Mouse (Mus musculus) cerebellum, postnatal 14 days (tissue): ENCODE results near the gene Hoxa4.

ENCODE experiments used
- DNase-seq, 2 experiments: peaks; one replicate each; pipeline ENCODE4 v3.0.0; 2021; ENCODE audit warnings: mixed read lengths in 2 of 2

The Hoxa4 gene

DNA sequence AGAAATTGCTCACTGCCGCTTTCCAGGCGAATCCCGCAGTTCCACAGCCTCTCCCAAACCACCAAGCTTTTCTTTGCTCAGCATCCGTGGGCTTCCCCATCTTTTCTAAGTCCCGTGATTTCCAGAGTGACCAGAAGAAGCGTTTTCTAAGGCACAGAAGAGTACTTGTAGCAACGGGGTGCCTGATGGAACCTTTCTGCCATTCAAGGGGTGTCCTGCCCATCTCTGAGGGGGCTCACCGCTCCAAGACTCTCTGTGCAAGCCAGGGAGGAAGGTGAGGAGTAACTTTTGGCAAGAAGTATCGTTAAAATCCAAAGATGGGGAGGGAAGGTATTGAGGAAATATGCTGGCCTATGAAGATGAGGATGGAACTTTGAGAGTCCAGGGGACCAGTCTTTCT, 13.7 kb downstream of the Hoxa4 start:
- no peak for DNase-seq

DNA sequence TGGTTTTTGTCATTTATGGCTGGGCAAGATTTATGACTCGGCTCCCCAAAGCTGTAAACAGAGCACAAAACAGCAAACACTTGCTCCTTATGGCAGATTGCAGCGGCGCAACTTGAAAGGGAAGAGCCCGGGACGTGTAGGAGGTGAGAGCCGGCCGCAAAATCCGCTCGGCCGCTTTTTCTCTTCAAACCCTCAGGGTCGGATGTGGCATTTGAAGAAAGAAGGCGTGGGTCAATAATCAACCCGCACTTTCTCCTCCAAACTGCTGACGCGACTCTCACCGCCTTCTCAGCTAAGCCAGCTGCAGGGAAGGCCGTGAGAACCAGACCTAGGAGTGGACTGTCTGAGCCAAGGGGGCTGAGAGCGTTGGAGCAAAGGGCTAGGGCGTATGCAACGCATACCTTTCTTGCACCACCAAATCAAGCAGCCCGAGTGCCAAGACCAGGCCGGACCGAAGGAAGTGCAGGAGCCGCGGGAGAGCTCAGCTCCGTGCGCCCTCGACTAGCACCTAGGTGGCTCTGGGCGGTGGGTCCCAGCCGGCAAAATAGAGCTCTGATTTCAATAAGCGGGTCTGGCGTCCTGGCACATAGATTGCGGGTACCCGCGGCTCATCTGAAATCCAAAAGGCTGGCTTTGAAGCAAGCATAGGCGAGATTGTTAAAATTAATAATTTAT, 14.4 kb downstream of the Hoxa4 start, which contains the start of gene 5730596B20Rik:
Gene 5730596B20Rik, plus strand, starts transcription at position 438 of the 675 bp plus-strand sequence.
- no peak for DNase-seq

DNA sequence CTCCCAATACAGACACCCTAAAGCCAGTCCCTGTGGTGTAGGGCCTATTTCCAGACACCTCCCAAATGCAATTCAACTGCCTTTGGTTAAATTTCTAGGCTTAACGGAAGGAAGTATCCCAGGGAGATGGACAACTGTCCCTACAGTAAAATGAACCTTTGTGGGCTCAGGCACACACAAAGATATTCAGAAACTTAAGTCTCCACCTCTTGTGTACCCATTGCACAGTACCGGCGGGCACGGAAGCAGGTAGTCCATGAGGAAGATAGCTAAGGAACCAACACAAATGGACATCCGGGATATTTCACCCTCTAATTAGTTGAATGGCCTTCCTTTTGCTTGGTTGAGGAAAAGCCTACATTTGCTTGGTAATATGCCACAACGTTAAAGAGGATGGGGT, 15.2 kb downstream of the Hoxa4 start:
- no peak for DNase-seq

DNA sequence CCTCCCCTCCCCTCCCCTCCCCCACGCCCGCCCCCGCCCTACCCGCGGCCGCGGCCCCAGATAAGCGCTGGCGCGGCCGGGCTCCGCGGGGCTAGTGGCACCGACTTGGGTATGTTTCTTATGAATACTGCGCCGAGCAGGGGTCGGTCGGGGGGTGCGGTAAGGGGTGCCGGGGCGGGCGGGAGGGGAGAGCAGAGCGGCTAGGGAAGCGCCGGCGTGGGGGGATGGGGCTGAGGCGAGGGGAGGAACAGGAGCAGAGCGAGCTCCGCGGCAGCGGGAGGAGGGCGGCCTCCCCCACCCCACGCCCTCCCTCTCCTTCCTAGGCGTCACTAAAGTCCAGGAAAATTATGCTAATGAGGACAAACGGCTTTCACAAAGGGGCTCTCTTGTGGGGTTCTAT, 15.7 kb downstream of the Hoxa4 start:
- no peak for DNase-seq

DNA sequence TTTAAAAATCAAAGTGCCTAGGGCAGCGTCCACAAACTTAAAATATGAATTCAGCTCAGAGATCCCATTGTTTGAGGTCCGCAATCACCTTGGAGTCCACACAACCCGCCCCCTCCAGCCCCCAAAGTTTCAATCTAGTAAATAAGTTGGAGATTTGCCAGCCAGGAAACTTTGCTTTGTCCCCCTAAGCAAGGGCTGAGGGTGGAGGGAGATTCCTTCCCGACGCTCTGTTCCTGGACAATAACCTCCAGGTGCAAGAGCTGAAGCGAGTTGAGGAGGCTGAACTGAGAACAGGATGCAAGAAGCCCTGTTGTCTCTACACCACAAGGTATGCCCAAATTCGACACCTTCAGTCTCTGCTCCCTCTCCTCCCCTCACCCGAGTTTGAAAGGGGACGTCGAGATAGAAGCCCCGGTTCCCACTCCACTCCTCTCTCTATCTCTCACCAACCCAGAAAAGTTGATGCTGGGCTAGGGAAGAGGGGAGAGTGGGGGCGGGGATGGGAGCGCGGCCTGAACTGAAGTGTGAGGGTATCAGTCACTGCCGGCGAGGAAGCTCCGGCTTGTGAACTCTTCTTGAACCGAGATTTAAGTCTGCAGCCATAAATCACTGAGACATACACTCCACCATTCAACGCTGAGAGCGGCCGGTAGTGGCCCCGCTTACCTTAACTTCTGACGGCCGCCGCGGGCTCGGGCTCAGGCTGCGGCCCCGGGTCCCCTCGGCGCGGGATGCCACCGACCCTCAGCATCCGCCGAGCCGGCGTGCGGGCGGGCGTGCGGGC, 16.4 kb downstream of the Hoxa4 start:
- DNase-seq: no peak

DNA sequence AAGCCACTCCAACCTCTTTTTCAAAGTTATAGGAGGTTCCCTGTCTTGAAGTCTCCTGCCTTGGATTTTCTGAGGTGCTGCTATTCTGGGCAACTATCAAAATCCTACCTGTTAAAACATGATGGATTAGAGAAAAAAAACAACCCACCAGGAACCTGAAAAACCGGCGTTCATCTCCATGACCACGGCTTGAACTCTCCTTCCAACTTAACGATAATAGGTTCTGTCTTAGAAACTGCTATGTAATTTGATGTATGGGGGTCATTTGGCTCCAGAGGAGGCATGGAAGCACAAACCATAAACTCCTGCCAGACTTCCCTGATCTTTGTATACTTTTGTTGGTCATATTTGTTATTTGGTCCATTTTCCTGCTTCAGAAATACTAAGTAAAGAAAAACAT, 17.9 kb downstream of the Hoxa4 start:
- no peak for DNase-seq

DNA sequence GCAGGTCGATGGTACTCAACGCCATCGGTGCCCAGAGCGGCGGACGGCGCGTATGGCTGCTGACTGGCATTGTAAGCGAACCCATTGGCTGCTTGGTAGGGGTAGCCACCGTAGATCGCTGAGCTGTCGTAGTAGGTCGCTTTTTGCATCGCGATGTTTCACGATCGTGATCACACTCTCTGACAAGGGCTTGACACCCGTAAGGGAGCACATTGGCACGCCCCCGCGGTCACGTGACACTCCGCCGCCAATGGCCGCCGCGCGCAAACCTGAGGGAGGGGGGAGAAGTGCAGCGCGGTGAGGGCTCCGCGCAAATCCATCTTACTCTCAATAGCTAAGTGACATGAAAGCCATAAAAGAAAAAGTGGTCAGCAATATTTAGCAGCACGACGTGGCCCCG, 19.1 kb downstream of the Hoxa4 start:
- peak in 1 of 2 experiments; percentile 55 for DNase-seq

DNA sequence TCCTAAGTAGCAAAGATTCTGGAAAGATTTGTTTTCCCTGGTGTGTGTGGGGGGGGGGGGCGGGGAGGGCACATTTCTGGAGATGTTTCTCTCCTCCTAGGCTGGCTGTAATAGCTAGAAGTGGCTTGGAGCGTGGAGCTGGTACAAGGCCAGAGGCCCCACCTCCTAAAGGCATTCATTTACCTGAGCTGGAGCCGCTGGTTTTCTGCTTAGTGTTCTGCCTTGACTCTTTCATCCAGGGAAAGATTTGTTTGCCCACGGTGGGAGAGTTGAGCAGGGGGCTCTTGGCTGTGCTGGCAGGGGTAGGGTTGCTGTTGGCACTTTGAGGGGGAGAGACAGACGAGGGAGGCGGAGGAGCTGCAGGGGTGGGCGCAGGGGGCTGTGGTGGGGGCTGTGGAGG, 19.6 kb downstream of the Hoxa4 start:
- no peak for DNase-seq

DNA sequence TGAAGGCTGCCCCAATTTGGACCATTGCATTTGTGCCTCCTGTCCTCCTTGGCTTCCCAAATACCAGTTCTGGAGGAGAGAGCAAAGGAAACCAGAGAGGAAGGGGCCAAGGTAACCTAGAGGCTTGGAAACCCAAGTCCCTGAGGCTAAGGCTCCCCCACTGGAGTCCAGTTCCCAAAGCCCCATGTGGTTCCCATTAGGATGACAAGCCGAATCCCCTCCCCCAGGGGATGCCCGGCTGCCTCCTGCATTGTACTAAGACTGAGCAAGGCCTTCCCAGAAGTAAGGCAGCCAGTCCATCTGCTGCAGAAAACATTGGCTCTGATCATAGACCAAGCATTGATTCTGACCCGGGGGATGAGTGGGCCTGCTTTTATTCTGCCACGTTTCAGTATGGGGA, 20.2 kb downstream of the Hoxa4 start:
- DNase-seq: no peak

DNA sequence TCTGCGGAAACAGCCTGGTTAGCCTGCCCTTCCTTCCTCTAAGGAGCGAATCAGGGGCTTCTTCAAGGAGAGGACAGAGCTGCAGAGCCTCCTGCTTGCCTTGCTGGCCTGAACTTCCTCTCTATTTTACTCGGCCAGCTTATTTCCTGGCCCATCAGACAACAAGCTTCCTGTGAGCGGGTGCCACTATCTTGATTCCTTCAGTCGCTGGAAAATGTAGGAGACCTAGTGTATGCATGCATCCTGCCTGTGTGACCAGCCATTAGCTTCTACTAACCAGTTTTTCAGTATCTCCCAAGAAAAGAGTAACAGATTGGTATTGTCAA, 20.7 kb downstream of the Hoxa4 start:
- DNase-seq: no peak

DNA sequence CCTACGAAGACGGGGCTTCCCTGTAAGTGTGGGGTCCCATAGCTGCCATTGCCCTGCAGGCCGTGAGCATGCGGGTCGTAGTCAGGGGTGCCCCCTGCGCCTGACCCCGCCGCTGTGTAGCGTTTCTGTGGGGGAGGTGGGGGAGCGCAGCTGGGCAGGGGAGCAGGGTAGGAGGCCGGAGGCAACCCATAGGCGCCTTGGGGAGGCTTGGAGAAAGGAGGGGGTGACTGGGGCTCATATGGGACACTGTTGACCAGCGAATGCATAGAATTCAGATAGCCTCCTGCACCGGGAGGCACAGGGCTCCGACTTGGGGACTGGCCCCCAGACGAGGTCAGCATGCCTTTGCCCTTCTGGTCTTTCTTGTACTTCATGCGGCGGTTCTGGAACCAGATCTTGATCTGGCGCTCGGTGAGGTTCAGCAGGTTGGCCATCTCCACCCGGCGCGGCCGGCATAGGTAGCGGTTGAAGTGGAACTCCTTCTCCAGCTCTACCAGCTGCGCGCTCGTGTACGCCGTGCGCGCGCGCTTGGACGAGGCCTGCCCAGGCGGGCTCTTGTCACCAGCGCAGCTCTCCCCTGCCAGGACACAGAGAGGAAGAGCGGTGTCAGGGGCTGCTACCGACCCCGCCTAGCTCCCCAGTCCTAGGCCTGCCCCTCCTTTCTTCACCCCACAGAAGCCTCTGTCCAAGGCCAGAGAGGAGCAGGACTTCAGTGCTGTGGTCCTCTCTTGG, 21.2 kb downstream of the Hoxa4 start:
- no peak for DNase-seq

DNA sequence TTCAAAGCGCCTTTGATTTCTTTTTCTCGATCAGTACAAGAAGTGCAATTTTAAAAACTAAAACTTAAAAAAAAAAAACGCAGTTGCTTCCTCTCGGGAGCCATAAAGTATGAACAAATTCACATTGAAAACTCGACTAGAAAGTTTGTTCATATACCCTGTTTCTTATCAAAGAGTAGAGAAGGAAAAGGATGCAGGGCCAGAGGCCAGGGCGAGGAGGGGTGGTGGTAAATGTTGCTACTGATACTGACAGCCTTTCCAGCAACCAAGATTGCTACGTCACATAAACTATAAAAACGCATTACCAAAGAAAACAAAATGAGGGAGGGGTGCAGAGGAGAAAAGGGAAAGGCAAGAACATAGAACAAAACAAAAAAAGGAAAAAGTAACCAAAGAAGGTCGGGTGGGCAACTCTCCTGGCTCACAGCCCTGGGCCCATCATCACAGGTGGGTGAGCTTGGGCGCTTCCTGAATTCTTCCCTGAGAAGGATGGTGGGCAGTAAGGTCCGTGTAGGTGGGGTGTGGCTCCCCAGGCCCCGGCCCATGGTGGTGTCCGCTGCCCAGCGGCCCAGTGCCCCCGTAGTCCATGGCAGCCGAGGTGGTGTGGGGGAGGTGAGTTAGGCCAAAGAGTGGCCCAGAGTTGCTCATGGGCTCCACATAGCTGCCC, 21.9 kb downstream of the Hoxa4 start:
- DNase-seq: no peak

DNA sequence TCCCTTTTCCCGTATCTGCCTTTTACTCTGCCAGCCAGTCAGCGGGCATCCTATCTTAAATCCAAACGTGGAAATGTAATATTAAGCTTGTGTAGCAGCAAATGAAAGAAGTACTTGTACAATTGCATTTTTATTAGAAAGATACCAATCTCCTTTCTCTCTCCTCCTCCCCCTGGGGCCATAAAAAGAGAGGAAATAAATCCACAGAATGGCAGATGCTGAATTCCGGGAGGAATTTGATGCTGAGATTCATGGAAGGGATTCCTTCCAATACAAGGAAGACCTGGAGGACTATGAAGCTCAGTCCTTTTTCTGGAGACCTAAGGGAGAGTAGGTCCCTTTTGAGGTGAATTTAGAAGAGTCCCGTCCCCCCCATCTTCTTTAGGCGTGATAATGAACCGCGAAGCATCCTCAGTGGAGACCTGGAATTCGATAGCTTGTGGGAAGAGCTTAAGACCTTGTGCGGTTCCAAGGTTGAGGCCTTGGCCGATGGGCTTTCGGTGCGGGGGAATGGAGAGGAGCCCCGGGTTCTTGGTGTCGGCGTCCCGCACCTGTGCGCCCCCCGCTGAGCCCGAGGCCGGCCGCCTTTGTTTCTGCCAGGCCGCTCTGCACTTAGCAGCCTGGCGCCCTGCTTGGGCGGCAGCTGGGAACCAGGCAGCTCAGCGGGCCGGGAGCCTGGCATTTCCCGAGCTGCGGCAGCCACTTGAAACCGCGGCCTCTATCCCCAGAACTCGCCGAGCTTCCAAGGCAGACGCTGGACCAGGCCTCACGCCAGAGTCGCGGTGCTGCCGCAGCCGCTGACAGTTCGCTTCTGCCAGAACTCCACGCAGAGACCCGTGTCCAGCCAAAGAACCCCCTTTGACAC, 23.1 kb downstream of the Hoxa4 start:
- no peak for DNase-seq

DNA sequence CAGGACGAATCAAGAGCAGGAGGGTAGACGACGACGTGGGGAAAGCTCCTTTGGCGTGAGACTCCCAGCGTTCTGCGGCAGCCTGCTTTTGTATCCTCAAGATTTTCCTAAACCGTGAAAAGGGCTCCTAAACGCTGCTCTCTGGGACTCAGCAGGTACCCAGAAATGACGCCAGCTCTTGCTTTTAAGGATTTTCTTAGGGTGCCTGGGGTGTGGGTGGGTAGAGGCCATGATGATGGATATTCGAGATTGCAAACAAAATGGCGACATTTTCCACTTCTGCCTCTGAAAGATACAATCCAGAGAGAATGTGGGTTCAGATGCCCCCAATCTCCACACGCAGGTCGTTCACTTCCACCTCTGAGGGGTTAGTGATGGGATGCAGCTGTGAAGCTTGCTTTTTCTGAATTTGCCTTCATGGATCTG, 23.8 kb downstream of the Hoxa4 start:
- no peak for DNase-seq

DNA sequence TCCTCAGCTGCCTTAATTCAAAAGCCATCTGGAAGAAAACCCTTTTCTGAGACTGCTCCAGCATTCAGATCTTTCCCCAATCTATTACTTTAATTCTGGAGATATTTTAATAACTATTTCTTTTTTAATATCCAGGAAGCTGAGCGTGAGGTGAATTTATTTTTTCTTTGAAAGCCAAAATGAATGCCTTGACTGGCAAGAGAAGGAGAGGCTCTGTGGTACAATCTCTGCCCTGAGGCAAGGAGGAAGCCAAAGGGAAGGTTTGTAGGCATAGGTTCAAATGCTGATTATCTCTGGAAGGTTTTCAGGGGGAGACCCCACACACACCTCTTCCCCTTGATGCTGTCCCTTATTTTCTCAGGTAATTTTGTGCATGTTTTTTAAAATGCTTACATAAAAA, 24.4 kb downstream of the Hoxa4 start:
- DNase-seq: no peak

DNA sequence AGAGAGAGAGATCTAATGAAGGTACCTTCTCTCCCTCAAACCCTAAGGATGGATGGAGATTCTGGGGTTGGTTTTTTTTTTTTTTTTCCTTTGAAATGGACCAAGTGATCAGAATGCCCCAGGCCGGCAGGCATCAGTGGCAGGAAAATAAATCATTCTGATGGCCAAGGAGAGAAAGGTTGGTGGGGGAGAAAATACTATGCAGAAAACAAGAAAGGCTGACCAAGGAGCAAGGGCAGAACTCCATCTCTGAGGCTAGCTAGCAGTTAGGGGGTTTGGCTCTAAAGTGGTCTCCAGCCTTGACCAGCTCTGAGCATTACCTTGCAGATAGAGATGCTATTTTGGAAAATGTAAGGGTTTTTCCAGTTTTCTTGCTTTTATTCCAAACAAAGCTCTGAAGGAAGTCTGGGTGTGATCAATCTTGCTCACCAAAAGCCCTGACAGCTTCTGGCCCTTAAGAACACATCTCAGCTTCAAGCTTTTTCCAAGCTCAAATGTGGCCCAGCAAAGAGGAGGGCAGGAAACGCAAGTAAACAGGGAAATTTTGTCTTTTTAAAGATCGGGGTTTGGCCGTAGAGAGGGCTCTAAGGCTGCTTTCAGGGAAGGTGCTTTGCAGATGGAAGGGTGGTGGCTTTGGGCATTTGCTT, 25.0 kb downstream of the Hoxa4 start:
- no peak for DNase-seq

DNA sequence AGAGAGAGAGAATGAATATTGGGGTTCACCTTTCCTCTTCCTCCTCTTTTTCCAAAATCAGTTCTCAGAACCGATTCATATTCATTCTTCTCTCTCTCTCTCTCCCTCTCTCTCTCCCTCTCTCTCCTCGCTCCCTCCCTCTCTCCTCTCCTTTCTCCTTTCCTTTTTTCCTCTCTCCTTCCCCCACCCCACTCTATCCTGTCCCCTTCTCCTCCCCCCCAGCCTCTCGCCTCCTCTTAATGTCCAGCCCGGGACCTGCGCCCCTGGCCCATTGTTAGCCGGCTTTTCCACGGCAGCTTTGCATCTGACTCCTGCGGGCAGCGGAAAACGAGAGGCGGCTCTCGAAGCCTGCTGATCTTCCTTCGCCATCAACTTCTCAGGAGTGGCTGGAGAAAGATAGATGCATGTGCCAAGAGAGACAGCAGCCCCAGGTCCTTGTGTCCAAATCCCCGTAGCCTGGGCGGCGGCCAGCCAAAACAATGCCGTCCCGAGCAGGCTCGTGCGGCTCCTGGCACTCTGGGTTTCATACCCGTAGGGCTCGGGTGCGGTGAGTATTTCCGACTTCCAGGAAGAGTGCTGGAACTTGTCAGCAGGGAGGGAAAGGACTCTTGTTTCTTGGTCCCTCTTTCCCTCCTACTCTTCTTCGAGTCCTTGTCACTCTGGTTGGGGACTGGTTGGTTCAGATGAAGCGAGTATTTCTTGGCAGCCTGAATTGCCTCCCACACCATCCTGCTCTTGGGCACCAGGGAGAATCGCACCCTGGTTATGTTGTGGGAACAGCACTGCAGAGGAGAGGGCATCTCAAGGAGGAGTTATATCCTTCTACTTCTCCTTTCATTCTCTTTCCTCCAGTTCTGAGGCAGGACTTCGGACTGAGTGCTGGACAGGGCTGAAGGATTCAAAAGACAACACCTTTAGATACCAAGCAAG, 25.8 kb downstream of the Hoxa4 start:
- peak in 1 of 2 experiments; percentile 14 for DNase-seq

DNA sequence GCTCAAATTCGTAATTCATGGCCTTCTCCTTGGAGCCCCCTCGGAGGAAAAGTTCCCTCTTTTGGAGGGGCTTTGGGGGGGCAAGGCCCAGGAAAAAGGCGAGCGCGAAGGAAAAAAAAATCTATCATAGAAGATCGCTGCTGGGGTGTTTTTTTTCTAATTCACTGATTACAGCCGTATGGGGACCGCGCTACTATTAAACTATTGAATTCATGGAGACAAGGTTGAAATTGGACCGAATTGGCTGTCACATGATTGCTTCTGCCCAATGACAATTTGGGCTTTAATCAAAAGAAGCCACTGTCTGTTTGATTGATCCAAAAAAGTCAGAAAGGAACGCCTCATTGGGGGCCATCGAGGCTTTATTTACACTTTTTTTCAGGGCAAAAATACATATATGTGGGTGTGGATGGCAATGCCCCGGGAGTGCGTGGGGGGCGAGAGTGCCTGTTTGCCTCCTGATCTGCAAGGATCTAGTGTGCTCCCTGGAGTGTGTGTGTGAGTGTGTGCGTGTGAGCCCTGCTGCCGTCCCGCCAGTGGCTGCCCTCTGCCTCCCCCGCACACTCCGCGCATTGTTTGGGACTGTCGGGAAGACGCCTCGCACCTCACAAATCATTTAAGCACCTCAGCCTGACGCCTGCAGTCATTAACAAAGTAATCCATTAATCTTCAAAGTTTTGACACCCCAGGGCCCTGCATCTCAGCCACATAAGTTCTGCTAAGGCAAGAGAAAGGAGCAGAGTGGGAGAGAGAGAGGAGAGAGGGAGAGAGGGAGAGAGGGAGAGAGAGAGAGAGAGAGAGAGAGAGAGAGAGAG, 26.7 kb downstream of the Hoxa4 start, which contains the start of gene Hoxa2:
Gene Hoxa2, minus strand, starts transcription at position 206 of the 815 bp plus-strand sequence.
- DNase-seq: peak in 1 of 2 experiments; percentile 7

DNA sequence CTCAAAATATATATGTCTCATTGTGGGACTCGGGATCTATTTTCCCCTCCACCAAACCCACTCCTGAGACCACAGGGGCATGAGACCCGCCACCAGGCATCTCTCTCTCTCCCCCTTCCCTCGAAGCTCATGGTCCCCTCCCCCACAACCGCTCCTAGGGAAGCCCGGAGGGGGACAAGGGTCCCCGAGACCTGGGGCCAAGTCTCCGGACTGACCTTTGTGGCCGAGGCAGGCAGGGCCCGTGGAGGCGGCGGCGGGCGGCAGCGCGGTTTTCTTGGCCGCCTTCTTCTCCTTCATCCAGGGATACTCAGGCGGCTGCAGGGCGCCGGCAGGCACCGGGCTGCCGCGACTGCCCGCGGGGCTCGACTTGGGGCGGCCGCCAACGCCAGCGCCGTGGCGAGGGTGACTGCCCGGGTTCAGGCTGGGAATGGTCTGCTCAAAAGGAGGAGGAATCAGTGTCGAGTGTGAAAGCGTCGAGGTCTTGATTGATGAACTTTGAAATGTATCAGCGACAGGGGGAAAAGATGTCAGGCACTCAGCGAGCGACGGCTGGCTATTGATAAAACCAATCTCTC, 27.4 kb downstream of the Hoxa4 start:
- DNase-seq: peak in 1 of 2 experiments; percentile 27
